Mouse (Mus musculus) bone marrow, adult 2 months (tissue): ENCODE data around the gene Tmem132c. TPM values are rescaled to one million over a fixed set of nuclear protein-coding genes. Genes with fewer than 3 reads are reported as not detected.

ENCODE experiments used
- H3K27ac ChIP-seq: fragments of 200-500 bp; 2 replicates; pipeline ENCODE4 v1.5.1; 2012; ENCODE audit warnings: low read depth, mild to moderate bottlenecking, control low read depth, inconsistent platforms, low read length; ENCODE audit not compliant: control insufficient read depth, poor library complexity, insufficient read depth
- H3K4me1 ChIP-seq: fragments of 200-500 bp; 2 replicates; pipeline ENCODE4 v1.6.1; 2011; ENCODE audit warnings: low read length; ENCODE audit not compliant: control insufficient read depth, insufficient read depth
- H3K4me3 ChIP-seq: fragments of 200-500 bp; replicated peaks from 2 replicates; pipeline ENCODE3; 2011; ENCODE audit warnings: mild to moderate bottlenecking, low read depth, low read length, control low read depth; ENCODE audit not compliant: control insufficient read depth
- CTCF ChIP-seq: fragments of 200-500 bp; IDR thresholded peaks from 2 replicates; pipeline ENCODE4 v1.5.1; 2011; ENCODE audit warnings: low read length, control low read depth; ENCODE audit not compliant: control insufficient read depth, insufficient read depth
- POLR2A ChIP-seq: fragments of 200-500 bp; IDR thresholded peaks from 2 replicates; pipeline ENCODE4 v1.6.1; 2011; ENCODE audit warnings: low read depth, mild to moderate bottlenecking, control low read depth, low read length, borderline replicate concordance; ENCODE audit not compliant: control insufficient read depth
- WGBS: fragments of 180-500 bp; shearing (Covaris S2); methylation state at CpG from one replicate; pipeline ENCODE4 v1.1.7; 2018; 5-methylcytosine and 5-hydroxymethylcytosine counted together
- polyA plus RNA-seq: library from polyadenylated mRNA; stranded (reverse); fragments of >200 nt; gene quantifications from 2 replicates; pipeline ENCODE4 v1.2.4, GENCODE M21; 2011; ENCODE audit warnings: low replicate concordance; ENCODE audit not compliant: missing spikeins, insufficient read depth, insufficient read length

The Tmem132c gene
- polyA plus RNA-seq: not detected in 2 replicates

DNA sequence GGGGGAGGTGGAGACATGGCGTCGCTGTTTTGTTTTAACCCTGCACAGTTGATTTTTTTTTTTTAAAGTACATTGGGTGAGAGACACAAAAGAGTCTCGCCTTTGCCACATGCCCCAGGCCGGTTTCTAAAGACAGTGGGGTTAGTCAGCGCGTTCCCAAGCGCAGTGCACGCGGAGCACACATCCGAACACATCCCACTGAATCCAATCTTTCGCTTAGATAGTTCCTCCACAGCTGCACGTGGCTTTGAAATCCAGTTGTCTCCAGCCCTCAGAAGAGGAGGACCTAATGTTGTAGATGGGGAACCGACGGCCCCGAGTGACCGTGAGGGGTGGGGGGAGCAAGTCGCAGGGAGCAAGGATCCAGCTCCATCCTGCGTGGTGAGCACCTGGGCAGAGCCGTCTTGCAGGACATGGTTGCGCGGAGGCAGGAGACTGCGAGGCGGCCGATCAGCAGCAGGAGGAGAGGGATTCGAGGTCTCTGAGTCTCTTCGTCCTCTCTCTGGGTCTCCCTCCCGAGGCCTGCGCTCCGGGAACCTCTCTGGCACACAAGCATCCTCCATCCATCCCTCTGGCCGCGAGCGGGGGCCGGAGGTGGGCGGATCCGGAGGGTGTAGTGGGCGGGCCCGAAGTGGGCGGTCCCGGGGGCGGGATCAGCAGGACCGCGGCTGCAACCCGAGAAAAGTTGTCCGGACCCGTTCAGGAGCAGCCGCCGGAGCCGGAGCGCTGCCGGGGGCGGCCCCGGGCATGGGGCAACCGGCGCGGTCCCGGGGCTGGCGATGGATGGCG, at the start of gene Tmem132c:
TSS of gene Tmem132c (plus strand) at position 673 of the 789 bp plus-strand sequence.
- H3K4me3 ChIP-seq: no peak within 1 kb of the TSS
- TF ChIP-seq CTCF (no peak), POLR2A (no peak)

GRCm38 (mm10) chr5:127191881-127192280, 49.7 kb upstream of the Tmem132c start:
- no peaks in the 10 kb centered on the region for H3K4me1 ChIP-seq
- no peak for TF ChIP-seq POLR2A
- TF ChIP-seq CTCF: no peak
- 39% methylated on average over 5 of the region's 5 CpGs for WGBS
- no peak overlapping the region for H3K27ac ChIP-seq
- no peak overlapping the region for H3K4me3 ChIP-seq

More for the DNA sequence above, at the start of gene Tmem132c:
- Histone ChIP-seq H3K4me1 (no peaks in the 10 kb centered on the region), H3K27ac (no peak within 1 kb of the TSS; the same call in 1 of the 2 replicates)
- WGBS: 5% methylated on average over 58 of the region's 58 CpGs

DNA sequence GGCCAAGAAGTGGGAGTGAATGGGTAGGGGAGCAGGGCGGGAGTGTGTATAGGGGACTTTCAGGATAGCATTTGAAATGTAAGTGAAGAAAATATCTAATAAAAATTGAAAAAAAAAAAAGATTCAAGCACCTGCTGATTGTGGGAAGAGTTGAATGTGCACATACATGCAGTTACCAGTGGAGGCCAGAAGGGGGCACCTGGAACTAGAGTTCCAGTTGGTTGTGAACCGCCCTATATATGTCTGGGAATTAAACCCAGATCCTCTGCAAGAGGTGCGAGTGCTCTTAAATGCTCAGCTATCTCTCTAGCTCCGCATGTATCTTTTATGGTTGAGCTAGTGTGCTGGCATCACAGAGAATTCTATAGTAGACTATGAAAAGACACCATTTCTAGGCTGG, 42.8 kb upstream of the Tmem132c start:
- Histone ChIP-seq H3K27ac (no peak overlapping the region), H3K4me3 (no peak overlapping the region), H3K4me1 (no peaks in the 10 kb centered on the region)
- WGBS: 57% methylated on average over 4 of the region's 4 CpGs
- no peak for TF ChIP-seq POLR2A
- no peak for TF ChIP-seq CTCF

- Histone ChIP-seq H3K27ac (no peak overlapping the region), H3K4me1 (no peaks in the 10 kb centered on the region), H3K4me3 (no peak overlapping the region)
- WGBS: 85% methylated on average over 8 of the region's 8 CpGs
- no peak for TF ChIP-seq POLR2A
- TF ChIP-seq CTCF: no peak
Measured at GRCm38 (mm10) chr5:127204881-127205280, 36.7 kb upstream of the Tmem132c start.

DNA sequence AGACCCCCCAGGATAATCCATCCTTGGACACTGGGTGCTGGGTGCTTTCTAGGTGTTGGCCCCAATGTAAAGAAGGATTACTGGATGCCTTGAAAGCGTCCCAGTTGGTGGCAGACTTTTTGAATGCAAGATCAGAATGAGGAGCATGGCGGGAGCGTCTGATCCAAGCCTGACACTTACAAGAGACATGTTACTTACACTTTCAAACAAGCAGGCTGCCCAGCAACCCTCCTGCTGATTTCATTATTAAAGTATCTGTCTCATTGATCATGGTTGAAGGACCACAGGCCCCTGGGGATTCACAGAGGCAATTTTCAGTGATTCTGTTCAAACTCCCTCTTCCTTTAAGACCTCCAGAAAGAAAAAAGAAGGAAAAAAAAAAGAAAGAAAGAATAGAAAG, 25.2 kb upstream of the Tmem132c start:
- Histone ChIP-seq H3K27ac (no peak overlapping the region), H3K4me3 (no peak overlapping the region), H3K4me1 (no peaks in the 10 kb centered on the region)
- TF ChIP-seq CTCF: no peak
- TF ChIP-seq POLR2A: no peak
- WGBS: 56% methylated on average over 3 of the region's 3 CpGs

DNA sequence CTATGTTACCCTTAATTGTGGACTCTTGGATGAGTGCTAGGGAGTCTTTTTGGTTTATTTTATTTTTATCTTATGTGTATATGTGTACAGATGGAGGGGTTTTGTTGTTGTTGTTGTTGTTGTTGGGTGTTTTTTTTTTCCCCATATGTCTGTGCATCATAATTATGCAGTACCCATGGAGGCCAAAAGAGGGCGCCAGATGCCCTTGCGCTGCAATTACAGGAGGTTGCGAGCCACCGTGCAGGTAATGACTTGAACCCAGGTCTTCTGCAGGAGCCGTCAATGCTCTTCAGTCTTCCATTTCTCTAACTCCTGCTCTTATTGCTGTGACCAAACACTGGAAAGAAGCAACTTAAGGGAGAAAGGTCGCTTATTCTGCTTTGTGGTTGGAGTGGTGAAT, 23.9 kb upstream of the Tmem132c start:
- Histone ChIP-seq H3K4me1 (no peaks in the 10 kb centered on the region), H3K4me3 (no peak overlapping the region), H3K27ac (no peak overlapping the region)
- no peak for TF ChIP-seq POLR2A
- TF ChIP-seq CTCF: no peak
- WGBS: 58% methylated on average over 6 of the region's 6 CpGs

DNA sequence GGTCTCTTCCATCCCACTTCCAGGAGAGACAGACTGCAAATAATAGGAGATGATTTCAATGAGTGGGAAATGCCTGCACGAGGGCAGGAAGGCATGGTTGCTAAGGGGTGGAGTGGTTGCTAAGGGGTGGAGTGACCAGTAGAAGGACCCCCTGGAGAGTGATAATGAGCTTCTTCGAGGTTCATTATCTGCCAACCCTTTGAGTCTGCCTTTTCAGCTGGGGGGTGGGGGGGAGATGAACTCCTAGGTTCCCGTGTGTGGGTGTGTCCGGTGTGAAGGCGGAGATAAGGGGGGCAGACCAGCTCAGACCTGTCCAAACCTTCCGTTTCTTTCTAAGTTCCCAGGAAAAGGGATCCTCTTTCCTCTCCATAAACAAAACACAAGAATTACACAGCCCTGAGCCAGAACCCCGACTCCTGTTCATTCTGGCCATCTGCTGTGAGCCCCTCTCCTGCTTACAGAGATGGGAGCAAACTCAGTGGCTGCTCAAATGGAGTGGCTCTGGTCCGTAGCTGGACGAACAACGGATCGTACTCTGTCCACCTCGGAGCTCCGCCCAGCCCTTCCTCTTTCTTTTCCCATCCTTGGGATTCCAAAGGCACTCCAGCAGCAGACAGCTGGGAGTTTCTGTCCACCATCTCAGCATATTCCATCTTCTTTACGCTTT, 13.5 kb upstream of the Tmem132c start:
- WGBS: 9% methylated on average over 14 of the region's 14 CpGs

GRCm38 (mm10) chr5:127234715-127235114, 6.9 kb upstream of the Tmem132c start:
- 11% methylated on average over 7 of the region's 7 CpGs for WGBS
- Histone ChIP-seq H3K27ac (no peak overlapping the region), H3K4me3 (no peak overlapping the region), H3K4me1 (no peaks in the 10 kb centered on the region)
- TF ChIP-seq CTCF: no peak

More for the DNA sequence above, 13.5 kb upstream of the Tmem132c start:
- no peaks in the 10 kb centered on the region for H3K4me1 ChIP-seq
- no peak for TF ChIP-seq POLR2A
- no peak for TF ChIP-seq CTCF
- H3K4me3 ChIP-seq: no peak overlapping the region
- H3K27ac ChIP-seq: no peak overlapping the region

DNA sequence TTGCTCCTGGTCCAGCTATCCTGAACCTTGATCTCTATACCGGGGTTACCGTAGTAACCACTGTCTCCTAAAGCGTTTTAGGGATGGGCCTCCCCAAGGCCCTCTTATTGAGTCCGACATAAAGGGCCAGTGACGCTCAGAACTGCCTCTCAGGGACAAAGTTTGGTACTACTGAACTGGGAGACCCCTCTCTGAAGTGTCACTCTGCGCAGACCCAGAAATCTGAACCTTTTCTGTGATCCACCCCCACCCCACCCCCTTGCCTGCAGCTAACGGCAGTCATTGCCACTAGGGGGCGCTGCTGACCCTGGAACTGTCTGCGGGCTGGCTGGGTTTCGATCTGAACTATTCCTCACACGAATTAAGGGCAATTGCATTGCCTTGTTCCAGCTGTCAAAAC, 6.4 kb upstream of the Tmem132c start:
- WGBS: 8% methylated on average over 11 of the region's 11 CpGs
- no peak overlapping the region for H3K4me3 ChIP-seq
- no peak for TF ChIP-seq POLR2A
- peak; percentile 27; the same call in 1 of the 2 replicates for TF ChIP-seq CTCF

More for the DNA sequence above, 6.4 kb upstream of the Tmem132c start:
- Histone ChIP-seq H3K4me1 (no peaks in the 10 kb centered on the region), H3K27ac (no peak overlapping the region)
